Mouse (Mus musculus) neural tube, embryonic 11.5 days (tissue): ENCODE data around the gene Scn10a. TPM values are rescaled to one million over a fixed set of nuclear protein-coding genes. Genes with fewer than 3 reads are reported as not detected.

Experiments
- ATAC-seq: fragments of 200-750 bp; cut with Nextera tagmentation; 2 replicates; pipeline ENCODE4 v1.8.0; 2017; ENCODE audit warnings: moderate number of reproducible peaks, mild to moderate bottlenecking, moderate TSS enrichment, moderate library complexity; ENCODE audit not compliant: insufficient read depth, low FRiP score, low TSS enrichment
- DNase-seq: peaks from one replicate; pipeline ENCODE4 v3.0.0-alpha.2; 2015; ENCODE audit warnings: low spot score
- H3K27ac ChIP-seq: fragments of 300-500 bp; sonication (generic); 2 replicates; pipeline ENCODE4 v1.5.1; 2014; ENCODE audit warnings: low read depth, mild to moderate bottlenecking, low read length
- H3K27me3 ChIP-seq: fragments of 300-500 bp; sonication (generic); 2 replicates; pipeline ENCODE4 v1.6.1; 2014; ENCODE audit warnings: mild to moderate bottlenecking, low read length, mixed read lengths; ENCODE audit not compliant: control insufficient read depth, insufficient read depth
- H3K36me3 ChIP-seq: fragments of 300-500 bp; sonication (generic); 2 replicates; pipeline ENCODE4 v1.6.1; 2014; ENCODE audit warnings: mild to moderate bottlenecking, low read length, moderate library complexity, mixed read lengths; ENCODE audit not compliant: control insufficient read depth, insufficient read depth
- H3K4me1 ChIP-seq: fragments of 300-500 bp; sonication (generic); 2 replicates; pipeline ENCODE4 v1.6.1; 2014; ENCODE audit warnings: low read length, mixed read lengths; ENCODE audit not compliant: control insufficient read depth, insufficient read depth
- H3K4me2 ChIP-seq: fragments of 300-500 bp; sonication (generic); 2 replicates; pipeline ENCODE4 v1.6.1; 2014; ENCODE audit warnings: low read depth, mild to moderate bottlenecking, moderate library complexity
- H3K4me3 ChIP-seq: fragments of 300-500 bp; sonication (generic); 2 replicates; pipeline ENCODE4 v1.5.1; 2014; ENCODE audit warnings: low read depth, low read length
- H3K9ac ChIP-seq: fragments of 300-500 bp; sonication (generic); 2 replicates; pipeline ENCODE4 v1.6.1; 2014; ENCODE audit warnings: mild to moderate bottlenecking, low read length
- H3K9me3 ChIP-seq: fragments of 300-500 bp; sonication (generic); 2 replicates; pipeline ENCODE4 v1.6.1; 2016; ENCODE audit warnings: low read length; ENCODE audit not compliant: control insufficient read depth
- WGBS: fragments of 180-500 bp; shearing (Covaris S2); extraction: QIAGEN DNeasy Blood & Tissue Kit; methylation state at CpG from one replicate; pipeline ENCODE4 v1.1.7; 2014; 5-methylcytosine and 5-hydroxymethylcytosine counted together
- polyA plus RNA-seq: library from polyadenylated mRNA; unstranded; fragments of >200 nt; fragmentation: Nextera tagmentation; extraction: Ambion mirVana; gene quantifications from 2 replicates; pipeline ENCODE4 v1.2.1, GENCODE M21; 2014

Scn10a gene
- polyA plus RNA-seq, 1 experiment from 2014 or later: 0.62 TPM

DNA sequence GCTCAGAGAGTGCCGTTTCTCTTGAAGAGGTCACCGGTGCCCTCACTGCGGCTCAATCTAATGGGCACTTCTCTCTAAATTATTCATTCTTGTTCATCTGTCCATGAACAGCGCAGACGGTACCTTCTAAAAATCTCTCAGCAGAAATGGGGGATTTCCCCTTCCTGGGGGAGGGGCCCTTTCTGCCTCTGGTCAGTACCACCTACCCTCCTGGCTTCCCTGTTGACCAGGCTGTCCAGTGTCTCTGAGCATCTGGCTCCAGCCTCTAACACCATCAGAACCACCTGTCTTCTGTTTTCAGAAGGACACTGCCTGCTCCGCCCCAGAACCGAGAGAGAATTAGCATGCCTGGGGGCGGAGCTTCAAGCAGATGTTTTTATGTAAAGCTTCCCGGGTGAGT lies 143.4 kb downstream of the Scn10a start:
- H3K27me3 ChIP-seq: peaks cover 94% of the 10 kb centered on the region
- peaks cover 13% of the 10 kb centered on the region; the same call in 1 of the 2 replicates for H3K4me1 ChIP-seq
- DNase-seq (no peak), ATAC-seq (no peak)
- H3K9ac ChIP-seq: no peak overlapping the region
- WGBS: 55% methylated on average over 9 of the region's 9 CpGs
- no peak overlapping the region for H3K4me3 ChIP-seq
- H3K27ac ChIP-seq: no peak overlapping the region
- H3K4me2 ChIP-seq: no peak overlapping the region
- no peaks in the 10 kb centered on the region for H3K36me3 ChIP-seq
- no peaks in the 10 kb centered on the region for H3K9me3 ChIP-seq

GRCm38 (mm10) chr9:119574366-119574765 lies 144.8 kb downstream of the Scn10a start:
- Histone ChIP-seq H3K9me3 (no peaks in the 10 kb centered on the region), H3K9ac (no peak overlapping the region), H3K4me2 (no peak overlapping the region), H3K36me3 (no peaks in the 10 kb centered on the region), H3K4me3 (no peak overlapping the region), H3K27ac (no peak overlapping the region), H3K4me1 (peaks cover 13% of the 10 kb centered on the region; the same call in 1 of the 2 replicates), H3K27me3 (peaks cover 92% of the 10 kb centered on the region)
- WGBS: 75% methylated on average over 7 of the region's 7 CpGs
- ATAC-seq (no peak), DNase-seq (no peak)

DNA sequence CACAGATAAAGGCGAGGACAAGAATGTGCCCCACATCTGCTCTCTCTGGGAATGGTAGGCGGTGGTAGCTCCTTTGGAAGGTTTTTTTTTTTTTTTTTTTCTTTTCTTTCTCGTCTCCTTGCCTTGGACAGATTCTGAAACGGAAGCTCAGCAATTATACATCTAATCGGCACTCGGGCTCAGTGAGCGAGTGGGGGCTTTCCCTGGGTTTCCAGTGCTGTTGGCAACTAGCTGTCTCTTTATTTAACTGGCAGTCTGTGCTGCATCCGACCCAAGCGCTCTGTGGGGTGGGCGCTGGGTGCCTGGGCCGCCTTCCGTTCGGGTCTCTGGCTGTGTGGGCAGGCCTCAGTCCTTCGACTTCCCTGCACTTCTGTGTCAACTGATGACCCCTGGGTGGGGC lies 146.1 kb downstream of the Scn10a start:
- Histone ChIP-seq H3K36me3 (no peaks in the 10 kb centered on the region), H3K4me2 (no peak overlapping the region), H3K9ac (no peak overlapping the region), H3K27me3 (peaks cover 88% of the 10 kb centered on the region), H3K27ac (no peak overlapping the region), H3K4me3 (no peak overlapping the region), H3K4me1 (peaks cover 4% of the 10 kb centered on the region; the same call in 1 of the 2 replicates), H3K9me3 (no peaks in the 10 kb centered on the region)
- 43% methylated on average over 14 of the region's 14 CpGs for WGBS
- no peak for DNase-seq
- ATAC-seq: no peak

- no peak overlapping the region for H3K4me3 ChIP-seq
Measured at GRCm38 (mm10) chr9:119571411-119571888, 147.7 kb downstream of the Scn10a start.

DNA sequence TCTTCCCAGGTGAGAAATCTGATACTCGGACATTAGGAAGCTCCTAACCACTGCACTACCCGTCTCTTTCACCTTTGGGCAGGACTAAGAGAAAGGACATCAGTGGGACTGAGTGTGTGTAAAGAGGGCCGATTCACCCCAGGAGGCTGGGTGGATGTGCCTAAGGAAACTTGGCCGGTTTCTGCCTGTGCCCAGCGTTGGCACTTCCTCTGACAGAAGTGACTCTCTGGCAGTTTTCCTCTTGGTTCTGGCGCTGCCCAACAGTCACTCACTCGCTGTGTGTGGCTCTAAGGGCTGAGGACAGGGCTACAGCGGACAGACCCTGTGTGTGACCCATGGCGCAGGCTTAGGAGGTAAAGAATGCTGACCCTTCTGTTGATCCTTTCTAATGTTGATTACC lies 148.5 kb downstream of the Scn10a start:
- Histone ChIP-seq H3K4me2 (no peak overlapping the region), H3K27me3 (peaks cover 82% of the 10 kb centered on the region), H3K27ac (no peak overlapping the region), H3K4me1 (peaks cover 4% of the 10 kb centered on the region; the same call in 1 of the 2 replicates), H3K36me3 (no peaks in the 10 kb centered on the region), H3K9ac (no peak overlapping the region), H3K9me3 (no peaks in the 10 kb centered on the region), H3K4me3 (no peak overlapping the region)
- WGBS: 9% methylated on average over 9 of the region's 9 CpGs
- no peak for DNase-seq
- ATAC-seq: no peak

More at GRCm38 (mm10) chr9:119571411-119571888, 147.7 kb downstream of the Scn10a start:
- Histone ChIP-seq H3K9ac (no peak overlapping the region), H3K27me3 (peaks cover 82% of the 10 kb centered on the region), H3K9me3 (no peaks in the 10 kb centered on the region), H3K4me2 (no peak overlapping the region), H3K27ac (no peak overlapping the region), H3K4me1 (peaks cover 4% of the 10 kb centered on the region; the same call in 1 of the 2 replicates), H3K36me3 (no peaks in the 10 kb centered on the region)
- under 1% methylated on average over 15 of the region's 15 CpGs for WGBS
- peak; percentile 73 for ATAC-seq
- DNase-seq: peak; percentile 32

- Histone ChIP-seq H3K4me2 (no peak overlapping the region), H3K27ac (no peak overlapping the region), H3K9me3 (no peaks in the 10 kb centered on the region), H3K4me3 (no peak overlapping the region), H3K4me1 (peaks cover 4% of the 10 kb centered on the region; the same call in 1 of the 2 replicates), H3K36me3 (no peaks in the 10 kb centered on the region), H3K27me3 (peaks cover 75% of the 10 kb centered on the region), H3K9ac (no peak overlapping the region)
- ATAC-seq: no peak
- no peak for DNase-seq
- 89% methylated on average over 8 of the region's 8 CpGs for WGBS
Measured at GRCm38 (mm10) chr9:119568732-119569131, 150.4 kb downstream of the Scn10a start.

DNA sequence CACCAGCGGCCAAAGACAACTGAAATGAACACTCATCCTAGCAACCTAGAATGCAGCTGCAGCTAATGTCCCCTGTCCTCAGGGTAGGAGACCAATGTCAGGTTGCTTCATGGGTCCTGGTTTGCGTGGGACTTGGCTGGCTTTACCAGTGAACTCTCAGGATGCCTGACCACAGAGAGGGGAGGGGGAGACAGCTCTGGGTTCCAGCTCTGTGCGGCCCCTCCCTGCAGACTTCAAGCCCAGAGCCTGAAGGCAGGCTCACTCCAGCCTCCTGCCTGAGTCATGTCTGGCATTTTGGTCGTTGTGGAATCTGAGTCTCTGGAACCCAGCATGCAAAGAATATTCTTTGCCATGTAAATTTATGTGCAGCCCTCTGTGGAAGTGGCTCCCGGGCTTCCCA lies 151.3 kb downstream of the Scn10a start:
- WGBS: 83% methylated on average over 5 of the region's 5 CpGs
- peaks cover 4% of the 10 kb centered on the region; the same call in 1 of the 2 replicates for H3K4me1 ChIP-seq
- no peak for DNase-seq
- H3K4me3 ChIP-seq: no peak overlapping the region
- no peaks in the 10 kb centered on the region for H3K36me3 ChIP-seq
- no peaks in the 10 kb centered on the region for H3K9me3 ChIP-seq
- ATAC-seq: no peak
- peaks cover 65% of the 10 kb centered on the region for H3K27me3 ChIP-seq
- H3K9ac ChIP-seq: no peak overlapping the region
- no peak overlapping the region for H3K27ac ChIP-seq
- no peak overlapping the region for H3K4me2 ChIP-seq

GRCm38 (mm10) chr9:119566214-119566613 lies 152.9 kb downstream of the Scn10a start:
- H3K4me3 ChIP-seq: no peak overlapping the region
- ATAC-seq (no peak), DNase-seq (no peak)
- no peak overlapping the region for H3K9ac ChIP-seq
- H3K27me3 ChIP-seq: peaks cover 50% of the 10 kb centered on the region
- no peak overlapping the region for H3K27ac ChIP-seq
- H3K9me3 ChIP-seq: no peaks in the 10 kb centered on the region
- no peaks in the 10 kb centered on the region for H3K36me3 ChIP-seq
- peaks cover 5% of the 10 kb centered on the region; the same call in 1 of the 2 replicates for H3K4me1 ChIP-seq
- H3K4me2 ChIP-seq: no peak overlapping the region
- 5% methylated on average over 10 of the region's 10 CpGs for WGBS

- H3K27ac ChIP-seq: no peak overlapping the region
- ATAC-seq (no peak), DNase-seq (no peak)
- WGBS: 71% methylated on average over 6 of the region's 6 CpGs
- no peaks in the 10 kb centered on the region for H3K36me3 ChIP-seq
- H3K9me3 ChIP-seq: no peaks in the 10 kb centered on the region
- H3K4me1 ChIP-seq: 0 out of 2 replicates have a peak, but pooled peaks cover 3% of the 10 kb centered on the region
- no peak overlapping the region for H3K9ac ChIP-seq
- no peak overlapping the region for H3K4me2 ChIP-seq
- no peak overlapping the region for H3K4me3 ChIP-seq
- H3K27me3 ChIP-seq: peaks cover 38% of the 10 kb centered on the region
Measured at GRCm38 (mm10) chr9:119564803-119565202, 154.3 kb downstream of the Scn10a start.
